Mouse (Mus musculus) kidney, adult 18-20 months (tissue): ENCODE measurements around the gene Slc26a3.
A peak's percentile ranks its signal among the peaks of the same experiment; 100 is the strongest.
"Not testable (repeated sequence)": the region's sequence is repeated elsewhere in the genome, so short reads cannot be mapped to it uniquely, and the experiment has no call there.

Experiments
- DNase-seq: peaks from one replicate; pipeline ENCODE4 v3.0.0; 2021

Slc26a3 gene

GRCm38 (mm10) chr12:31437791-31438190 is 47.1 kb downstream of the Slc26a3 start:
- DNase-seq: no peak

- DNase-seq: no peak
Measured at GRCm38 (mm10) chr12:31439612-31440011, 48.9 kb downstream of the Slc26a3 start.

- DNase-seq: no peak
Measured at GRCm38 (mm10) chr12:31444131-31444546, 53.5 kb downstream of the Slc26a3 start.

- no peak for DNase-seq
Measured at GRCm38 (mm10) chr12:31444827-31445226, 54.2 kb downstream of the Slc26a3 start.

- DNase-seq: no peak
Measured at GRCm38 (mm10) chr12:31449341-31449740, 58.7 kb downstream of the Slc26a3 start.

GRCm38 (mm10) chr12:31456271-31456670 is 65.6 kb downstream of the Slc26a3 start:
- no peak for DNase-seq

GRCm38 (mm10) chr12:31458474-31458873 is 67.8 kb downstream of the Slc26a3 start:
- DNase-seq: no peak

GRCm38 (mm10) chr12:31460270-31460669 is 69.6 kb downstream of the Slc26a3 start:
- not testable (repeated sequence) for DNase-seq

- DNase-seq: no peak
Measured at GRCm38 (mm10) chr12:31461371-31461770, 70.7 kb downstream of the Slc26a3 start.

GRCm38 (mm10) chr12:31462615-31463014 is 71.9 kb downstream of the Slc26a3 start:
- no peak for DNase-seq

GRCm38 (mm10) chr12:31478182-31478581 is 87.5 kb downstream of the Slc26a3 start:
- DNase-seq: not testable (repeated sequence)

- DNase-seq: no peak
Measured at GRCm38 (mm10) chr12:31486431-31486830, 95.8 kb downstream of the Slc26a3 start.

- DNase-seq: no peak
Measured at GRCm38 (mm10) chr12:31498936-31499313, 108.3 kb downstream of the Slc26a3 start.

- DNase-seq: peak; percentile 97
Measured at GRCm38 (mm10) chr12:31499314-31500131, 108.9 kb downstream of the Slc26a3 start, which contains the start of gene Cbll1. TSS of gene Cbll1 (minus strand) at chr12:31499616.

GRCm38 (mm10) chr12:31500196-31500595 is 109.5 kb downstream of the Slc26a3 start:
- no peak for DNase-seq

GRCm38 (mm10) chr12:31501266-31501665 is 110.6 kb downstream of the Slc26a3 start:
- no peak for DNase-seq

- DNase-seq: no peak
Measured at GRCm38 (mm10) chr12:31503211-31503610, 112.5 kb downstream of the Slc26a3 start.

- no peak for DNase-seq
Measured at GRCm38 (mm10) chr12:31507718-31508364, 117.2 kb downstream of the Slc26a3 start.

GRCm38 (mm10) chr12:31508496-31508895 is 117.8 kb downstream of the Slc26a3 start:
- DNase-seq: no peak

- no peak for DNase-seq
Measured at GRCm38 (mm10) chr12:31511218-31511617, 120.5 kb downstream of the Slc26a3 start.

GRCm38 (mm10) chr12:31512634-31513411 is 122.2 kb downstream of the Slc26a3 start:
- no peak for DNase-seq

- no peak for DNase-seq
Measured at GRCm38 (mm10) chr12:31513724-31514503, 123.2 kb downstream of the Slc26a3 start.

GRCm38 (mm10) chr12:31520119-31520518 is 129.4 kb downstream of the Slc26a3 start:
- DNase-seq: no peak
